Mouse (Mus musculus): ENCODE data around the gene Pax5.

Pax5 gene

DNA sequence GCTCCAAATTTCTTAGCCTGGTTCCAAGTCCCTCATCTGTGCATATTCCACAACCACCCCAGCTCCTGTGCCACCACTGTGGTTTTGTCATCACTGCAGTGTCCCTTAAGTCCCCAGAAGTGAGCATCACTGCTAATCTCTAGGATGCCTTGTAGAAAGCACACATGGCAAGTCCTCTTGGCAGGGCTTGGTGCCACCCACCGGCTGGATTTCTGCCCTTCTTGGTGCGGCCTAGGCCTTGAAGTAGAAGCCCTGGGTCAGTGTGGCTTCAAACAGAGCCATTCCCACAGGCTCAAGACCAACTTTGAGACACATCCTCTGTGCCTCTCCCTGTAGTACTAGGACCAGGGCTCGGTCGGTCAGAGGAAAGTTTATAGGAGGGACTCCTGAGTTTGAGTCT lies 174.6 kb downstream of the Pax5 start:
- no peak for DNase-seq

- DNase-seq = no peak
Observed at GRCm38 (mm10) chr4:44533286-44533685, 177.0 kb downstream of the Pax5 start.

GRCm38 (mm10) chr4:44532731-44533130 lies 177.6 kb downstream of the Pax5 start:
- no peak for DNase-seq

DNA sequence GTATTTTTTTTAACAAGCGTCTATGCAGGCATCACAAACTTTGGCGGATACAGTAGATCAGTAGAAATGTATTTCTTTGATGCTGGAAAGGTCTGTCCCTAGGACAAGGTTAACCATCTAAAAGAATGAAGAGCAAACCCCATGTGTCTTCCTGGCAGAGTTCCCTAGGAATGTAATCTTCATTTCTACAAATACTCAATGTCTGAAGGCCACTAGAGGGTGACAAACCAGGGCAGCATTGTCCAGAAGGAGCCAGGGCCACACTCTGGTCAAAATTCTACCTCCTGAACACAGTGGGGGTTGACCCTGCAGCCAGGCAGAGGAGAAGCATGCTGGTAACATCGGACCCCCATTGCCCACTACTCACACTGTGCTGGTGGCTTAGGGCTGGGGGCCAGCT lies 185.0 kb downstream of the Pax5 start:
- DNase-seq = no peak

DNA sequence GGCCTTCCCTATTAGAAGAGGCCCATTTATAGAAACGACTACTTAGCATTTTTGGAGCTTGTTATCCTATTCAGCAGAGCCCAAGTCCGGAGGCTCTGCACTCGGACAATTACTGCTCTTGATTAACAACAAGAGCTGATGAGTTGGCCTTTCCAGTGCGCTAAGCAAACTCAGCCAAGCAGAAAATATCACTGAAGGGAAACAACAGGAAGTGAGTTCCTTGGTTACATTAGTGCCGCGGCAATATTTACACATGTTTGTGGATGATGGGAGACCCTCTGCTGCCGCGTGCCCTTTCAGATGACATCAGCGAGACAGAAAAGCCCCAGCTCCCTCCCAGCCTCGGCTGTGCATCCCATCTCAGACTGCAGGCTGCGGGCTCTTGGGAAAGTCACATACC lies 191.4 kb downstream of the Pax5 start:
- DNase-seq = no peak

GRCm38 (mm10) chr4:44513981-44514380 lies 196.3 kb downstream of the Pax5 start:
- DNase-seq = no peak

DNA sequence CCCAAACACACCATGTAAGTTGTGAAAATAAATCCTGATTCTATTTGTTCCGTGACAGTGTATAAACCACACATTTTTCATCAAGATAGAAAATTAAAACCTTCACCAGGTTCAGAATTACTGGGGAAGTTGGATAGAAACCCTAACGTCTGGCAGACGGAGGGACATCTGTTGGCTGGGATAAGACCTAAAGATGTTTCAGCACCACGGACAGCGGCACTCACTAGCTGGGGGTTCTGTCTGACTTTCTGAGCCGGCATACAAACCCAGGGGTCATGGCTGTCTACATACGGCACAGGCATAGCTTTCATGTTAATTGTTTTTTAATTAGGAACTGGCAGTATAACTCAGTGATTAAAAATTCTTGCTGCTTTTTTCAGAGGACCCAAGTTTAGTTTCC lies 198.6 kb downstream of the Pax5 start:
- peak in 1 of 2 experiments; percentile 45 for DNase-seq

DNA sequence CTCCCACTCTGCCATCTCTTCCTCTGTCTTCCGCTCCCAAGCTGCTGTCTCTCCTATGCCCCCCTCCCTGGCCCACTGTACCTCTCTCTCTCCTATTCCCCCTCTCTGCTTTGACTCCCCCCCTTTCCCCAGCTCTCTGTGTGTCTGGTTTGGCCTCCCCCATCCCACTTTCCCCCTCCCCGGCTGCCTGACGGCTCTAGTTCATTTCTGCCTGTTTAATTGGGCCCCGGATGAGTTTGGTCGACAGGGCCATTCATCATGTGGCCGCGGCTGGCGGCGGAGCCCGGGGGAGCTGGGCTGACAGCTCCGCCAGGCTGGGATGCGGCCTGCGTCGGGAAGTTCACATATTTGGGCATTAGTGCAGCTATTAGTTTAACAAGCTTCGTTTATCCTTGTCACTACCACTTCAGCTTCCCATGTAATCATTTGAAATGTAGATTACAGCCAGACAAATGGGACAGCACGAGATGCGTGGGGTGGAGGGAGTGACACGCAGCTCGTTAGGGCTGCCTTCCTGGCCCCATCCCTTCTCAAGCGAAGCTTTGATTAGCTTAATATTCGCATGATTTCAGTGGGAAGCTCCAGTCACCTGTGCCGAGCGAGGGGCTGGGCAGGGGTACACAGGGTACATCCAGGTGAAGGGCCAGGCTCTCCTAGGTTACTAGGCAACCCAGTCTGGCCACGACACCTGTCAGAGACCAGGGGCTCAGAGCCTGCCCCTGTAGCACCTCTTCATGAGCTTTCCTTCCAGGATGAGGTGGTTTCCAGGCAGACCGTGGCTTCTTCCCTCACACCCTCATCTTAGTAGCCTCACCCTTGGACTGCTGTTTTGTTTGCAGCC lies 201.7 kb downstream of the Pax5 start:
- DNase-seq = no peak

DNA sequence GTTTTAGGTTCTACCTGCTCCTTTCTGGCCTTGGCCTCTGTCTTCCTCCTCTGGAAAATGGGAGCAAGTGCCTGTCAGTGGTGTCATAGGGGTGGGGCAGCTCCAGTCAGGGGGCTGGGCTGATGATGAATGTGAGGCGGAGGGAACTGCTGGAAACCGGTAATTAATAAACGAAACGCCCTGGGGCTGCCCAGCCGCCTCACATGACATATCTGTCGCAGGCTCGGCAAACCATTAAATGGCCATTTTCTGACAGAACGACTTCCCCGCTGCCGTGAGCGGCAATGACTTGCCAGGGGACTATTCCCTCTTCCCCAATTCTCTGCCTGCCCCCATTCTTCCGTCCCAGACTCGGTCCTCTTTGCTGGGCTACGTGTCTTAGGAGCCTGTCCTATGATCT lies 202.4 kb downstream of the Pax5 start:
- DNase-seq = no peak

- DNase-seq = no peak
Observed at GRCm38 (mm10) chr4:44504998-44505397, 205.3 kb downstream of the Pax5 start.

DNA sequence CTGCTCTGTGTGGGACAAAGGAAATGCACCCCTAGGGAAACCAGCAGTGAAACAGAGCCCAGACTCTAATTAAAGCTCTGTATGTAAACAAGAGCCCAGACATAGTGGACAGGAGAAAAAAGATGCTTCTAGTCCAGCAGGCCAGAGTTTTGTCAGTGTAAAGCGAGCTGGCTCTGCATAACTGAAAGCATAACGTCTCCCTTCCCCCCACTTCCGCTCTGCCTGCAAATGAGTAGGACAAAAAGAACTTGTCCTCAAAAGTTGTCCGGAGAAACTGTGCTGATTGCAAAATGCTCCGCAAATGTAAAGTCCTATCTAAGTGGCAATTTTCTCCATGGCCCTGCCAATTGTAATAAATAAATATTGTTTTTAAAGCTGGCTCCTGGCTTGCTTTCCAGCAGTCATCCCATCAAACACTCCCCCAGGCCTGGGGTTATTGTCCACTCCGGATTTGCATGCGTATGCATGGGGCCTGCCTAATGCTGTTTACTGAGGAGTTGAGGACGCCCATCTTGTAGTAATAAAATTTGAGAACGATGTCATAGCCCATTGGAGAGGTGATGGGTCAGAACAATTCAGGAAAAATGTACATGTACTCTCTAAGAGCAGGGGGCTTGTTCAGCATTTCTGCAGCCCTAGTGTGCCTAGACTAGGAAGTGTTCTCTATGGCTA lies 208.0 kb downstream of the Pax5 start:
- DNase-seq = no peak

DNA sequence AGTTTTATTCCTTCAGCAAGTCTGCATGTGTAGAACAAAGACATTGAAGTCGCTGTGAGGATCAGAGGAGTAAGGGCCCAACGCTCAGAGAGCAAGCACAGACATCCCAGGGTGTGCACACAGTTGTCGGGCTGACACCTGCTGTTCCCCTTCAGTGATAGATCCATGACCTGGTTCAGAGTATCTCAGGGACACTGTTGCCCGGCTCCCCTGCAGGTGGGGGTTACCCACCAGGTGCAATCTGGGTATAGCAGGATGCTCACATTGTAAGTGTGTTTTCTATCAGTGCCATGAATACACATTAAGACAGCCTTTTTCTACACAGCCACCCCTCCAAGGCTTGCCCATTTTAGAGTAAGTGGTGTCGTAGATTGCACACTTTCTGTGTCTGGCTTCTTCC lies 212.1 kb downstream of the Pax5 start:
- DNase-seq = peak in 1 of 2 experiments; percentile 6

DNA sequence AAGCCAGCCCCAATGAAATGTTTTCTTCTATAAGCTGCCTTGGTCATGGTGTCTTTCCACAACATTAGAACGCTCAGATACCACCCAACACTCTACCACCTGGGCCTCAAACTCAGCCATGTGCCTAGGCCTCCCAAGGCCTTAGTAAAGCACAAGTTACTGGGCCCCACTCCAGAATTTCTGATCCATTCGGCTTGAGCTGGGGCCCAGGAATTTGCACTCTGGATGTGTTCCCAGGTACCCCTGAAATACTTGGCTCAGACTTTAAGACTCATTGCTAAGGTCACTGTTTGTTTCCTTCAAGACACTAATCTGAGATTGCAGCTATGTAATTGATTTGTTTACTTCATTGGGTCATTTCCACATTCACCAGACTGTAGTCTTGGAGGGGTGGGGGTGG lies 214.5 kb downstream of the Pax5 start:
- DNase-seq = peak; percentile 9 to 53

- no peak for DNase-seq
Observed at GRCm38 (mm10) chr4:44493756-44494155, 216.5 kb downstream of the Pax5 start.

DNA sequence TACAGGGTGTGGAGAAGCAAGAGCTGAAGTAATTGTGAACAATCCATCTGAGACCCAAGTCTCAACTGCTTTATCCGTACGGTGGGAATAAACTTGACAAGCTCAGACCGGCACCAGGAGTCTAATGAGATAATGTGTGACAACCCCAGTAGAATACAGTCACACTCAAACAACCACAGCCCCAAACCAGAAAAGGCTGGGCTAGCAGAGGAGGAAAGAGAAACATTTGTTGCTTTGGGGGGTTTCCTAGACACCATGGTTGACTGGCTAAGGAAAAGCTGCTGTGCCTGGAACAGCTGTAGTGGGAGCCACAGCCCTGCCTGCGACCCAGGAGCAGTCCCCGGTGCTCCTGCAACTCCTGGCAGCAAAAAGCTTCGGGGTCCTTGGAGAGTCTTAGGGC lies 219.4 kb downstream of the Pax5 start:
- no peak for DNase-seq

- DNase-seq = no peak
Observed at GRCm38 (mm10) chr4:44488702-44489101, 221.6 kb downstream of the Pax5 start.

DNA sequence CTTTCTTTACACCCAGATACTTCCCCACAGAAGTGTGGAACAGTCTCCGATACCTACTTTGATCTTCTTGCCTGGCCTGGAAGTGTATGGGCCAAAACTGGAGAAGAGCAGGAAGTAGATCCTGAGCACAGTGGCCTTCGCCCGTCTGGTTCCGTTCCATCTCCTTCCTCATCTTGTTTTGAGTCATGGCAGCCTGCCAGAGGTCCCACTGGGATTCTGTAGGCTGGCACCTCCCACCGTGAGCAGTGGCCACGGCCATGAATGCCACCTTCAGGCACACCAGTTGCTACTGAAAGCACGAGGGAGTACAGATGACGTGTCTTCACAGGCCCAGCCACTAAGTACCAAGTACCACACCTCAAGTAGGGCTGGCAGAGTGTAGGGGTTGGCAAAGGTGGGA lies 222.1 kb downstream of the Pax5 start:
- no peak for DNase-seq

GRCm38 (mm10) chr4:44482851-44483250 lies 227.4 kb downstream of the Pax5 start:
- DNase-seq = no peak

- no peak for DNase-seq
Observed at GRCm38 (mm10) chr4:44479755-44480154, 230.5 kb downstream of the Pax5 start.

Measured in lung, postnatal 4 days (tissue).